Mouse (Mus musculus): ENCODE results near the gene Tnmd.

The Tnmd gene

DNA sequence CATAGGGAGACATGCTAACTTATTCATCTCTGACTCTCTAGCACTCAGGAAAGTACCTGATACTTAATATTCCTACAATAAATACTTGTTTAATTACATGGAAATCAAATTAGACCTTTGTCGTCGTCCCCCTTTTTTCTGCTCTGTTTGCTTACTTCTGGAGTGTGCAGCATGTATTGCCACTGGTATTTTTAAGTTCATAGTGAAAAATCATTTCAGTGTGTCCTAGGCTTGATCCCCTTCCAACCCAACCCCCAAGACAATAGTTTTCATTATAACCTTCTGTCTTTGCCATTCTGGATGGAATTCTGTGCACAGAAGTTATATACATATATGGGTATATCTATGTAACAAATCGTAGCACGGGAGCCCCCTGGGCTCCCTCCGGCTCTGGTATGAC is at the start of gene Tnmd:
Gene Tnmd, plus strand, starts transcription at position 301 of the 400 bp plus-strand sequence.
- DNase-seq (ENCODE audit: low read depth, low spot score) = no peak

DNA sequence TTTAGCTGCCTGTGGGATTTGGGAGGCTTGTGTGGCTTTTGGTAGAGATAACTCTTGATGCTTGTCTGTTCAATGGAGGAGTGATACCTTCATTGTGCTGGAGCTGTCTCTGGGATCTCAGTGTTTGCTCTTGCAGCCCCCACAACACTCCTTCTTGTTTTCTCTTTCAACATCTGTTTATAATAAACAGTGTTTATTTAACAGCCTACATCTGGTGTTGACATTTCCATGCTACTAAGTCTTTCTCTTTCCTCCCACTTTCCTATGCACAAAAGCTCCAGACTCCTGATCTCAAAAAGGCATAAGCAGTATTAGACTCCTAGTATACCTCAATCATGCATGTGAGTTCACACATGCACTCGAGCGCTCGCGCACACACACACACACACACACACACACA is 2.9 kb downstream of the Tnmd start:
- no peak for DNase-seq (ENCODE audit: low read depth, low spot score)

DNA sequence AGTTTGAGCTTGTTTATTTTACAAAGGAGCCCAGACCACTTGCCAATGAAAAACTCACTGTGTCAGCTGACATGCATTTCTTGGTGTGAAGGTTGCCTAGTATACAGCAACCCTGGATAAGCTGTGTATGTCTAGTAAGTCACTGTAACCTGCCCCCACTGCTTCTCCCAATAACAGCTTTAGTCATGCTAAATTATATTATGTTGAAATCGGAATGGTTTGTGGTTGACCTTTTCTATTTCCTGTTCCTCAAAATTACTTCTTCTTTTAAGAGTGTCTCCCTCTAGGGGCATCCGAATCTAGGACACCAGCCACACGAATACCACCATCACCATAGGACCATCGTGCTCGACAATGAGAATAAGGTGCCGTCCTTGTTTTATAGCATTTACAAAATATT is 19.0 kb downstream of the Tnmd start:
- DNase-seq (ENCODE audit: low read depth, low spot score) = no peak

DNA sequence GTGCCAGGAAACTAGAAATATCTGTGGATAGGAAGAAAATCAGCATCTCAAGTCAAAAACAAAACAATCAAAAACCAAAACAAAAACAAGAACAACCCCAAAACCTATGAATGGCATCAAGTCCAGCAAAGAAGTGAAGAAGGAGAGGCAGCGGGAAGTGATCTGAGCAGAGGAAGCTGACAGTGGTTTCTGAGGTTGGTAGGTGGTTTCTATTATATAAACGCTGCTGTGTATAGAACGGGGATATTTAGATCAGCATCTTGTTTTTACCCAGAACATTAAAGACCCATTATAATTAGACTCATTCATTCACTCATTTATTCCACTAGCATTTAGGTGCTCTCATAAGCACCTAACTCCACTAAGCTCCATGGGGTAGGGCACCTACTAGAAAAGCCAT is 36.5 kb downstream of the Tnmd start:
- DNase-seq (ENCODE audit: low read depth, low spot score) = no peak

DNA sequence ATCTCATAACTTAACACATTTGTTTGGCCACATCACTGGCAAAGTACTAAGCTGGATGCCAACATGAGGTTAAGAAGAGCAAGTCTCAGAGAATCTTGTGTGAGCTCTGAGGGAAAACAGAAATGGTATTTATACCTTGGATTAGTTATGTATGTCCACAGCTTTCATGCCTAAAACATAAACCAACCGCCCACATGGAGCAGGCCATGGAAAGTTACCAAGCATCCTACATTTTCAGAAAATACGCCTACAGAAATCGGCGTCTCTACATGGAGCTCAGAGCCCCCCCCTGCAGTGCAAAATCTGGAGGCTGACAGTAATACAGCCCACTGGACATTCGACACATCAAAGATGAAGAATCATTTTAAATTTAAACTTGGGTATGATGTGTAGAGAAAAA is 37.3 kb downstream of the Tnmd start:
- DNase-seq (ENCODE audit: low read depth, low spot score) = no peak

DNA sequence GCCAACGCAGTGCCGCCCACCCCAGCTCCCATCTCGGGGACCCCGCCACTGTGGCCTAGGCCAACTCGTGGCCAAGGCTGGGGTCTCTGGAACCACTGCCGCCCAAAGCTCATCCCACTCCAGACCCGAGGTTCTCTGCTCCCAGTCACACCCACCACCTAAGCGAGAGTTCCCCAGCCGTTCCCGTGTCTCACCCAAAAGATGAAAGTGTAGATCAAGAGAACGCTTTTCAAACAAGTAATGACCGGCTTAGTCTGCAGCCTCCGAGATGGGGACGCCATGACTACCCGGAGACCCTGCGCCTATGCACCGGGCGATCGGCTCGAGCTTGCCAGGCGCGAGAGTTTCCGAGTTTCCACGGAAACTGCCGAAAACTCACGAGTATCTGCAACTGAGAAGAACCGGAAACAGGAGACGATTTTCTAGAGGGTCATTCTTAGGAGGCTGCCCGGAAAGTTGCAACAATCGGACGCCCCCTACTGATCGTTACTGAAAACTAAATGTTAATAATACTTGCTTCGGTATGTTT is 47.3 kb downstream of the Tnmd start, which contains the start of gene Tspan6:
Gene Tspan6, minus strand, starts transcription at position 416 of the 529 bp plus-strand sequence.
- DNase-seq (ENCODE audit: low read depth, low spot score) = peak; percentile 61

DNA sequence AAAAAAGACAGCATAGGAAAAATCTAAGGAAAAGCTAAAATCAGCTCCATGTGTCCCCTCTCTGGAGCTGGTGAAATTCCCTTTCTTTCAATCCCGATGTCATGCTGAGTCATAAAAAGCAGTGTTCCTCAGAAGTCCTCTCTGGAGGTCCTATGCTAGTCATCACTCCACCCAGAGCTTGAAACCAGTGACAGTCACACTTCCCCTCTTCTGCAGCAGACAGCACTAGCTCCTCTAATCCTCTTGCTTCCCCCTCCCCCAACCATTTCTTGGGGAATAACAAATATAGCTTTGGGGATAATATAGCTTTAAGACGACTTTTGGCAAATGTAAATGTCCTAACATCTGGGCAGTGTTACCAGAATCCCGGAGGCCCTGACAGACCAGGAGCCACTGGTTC is 57.5 kb downstream of the Tnmd start, which contains the start of gene Srpx2:
Gene Srpx2, plus strand, starts transcription at position 166 of the 400 bp plus-strand sequence.
- DNase-seq (ENCODE audit: low read depth, low spot score) = peak; percentile 24

DNA sequence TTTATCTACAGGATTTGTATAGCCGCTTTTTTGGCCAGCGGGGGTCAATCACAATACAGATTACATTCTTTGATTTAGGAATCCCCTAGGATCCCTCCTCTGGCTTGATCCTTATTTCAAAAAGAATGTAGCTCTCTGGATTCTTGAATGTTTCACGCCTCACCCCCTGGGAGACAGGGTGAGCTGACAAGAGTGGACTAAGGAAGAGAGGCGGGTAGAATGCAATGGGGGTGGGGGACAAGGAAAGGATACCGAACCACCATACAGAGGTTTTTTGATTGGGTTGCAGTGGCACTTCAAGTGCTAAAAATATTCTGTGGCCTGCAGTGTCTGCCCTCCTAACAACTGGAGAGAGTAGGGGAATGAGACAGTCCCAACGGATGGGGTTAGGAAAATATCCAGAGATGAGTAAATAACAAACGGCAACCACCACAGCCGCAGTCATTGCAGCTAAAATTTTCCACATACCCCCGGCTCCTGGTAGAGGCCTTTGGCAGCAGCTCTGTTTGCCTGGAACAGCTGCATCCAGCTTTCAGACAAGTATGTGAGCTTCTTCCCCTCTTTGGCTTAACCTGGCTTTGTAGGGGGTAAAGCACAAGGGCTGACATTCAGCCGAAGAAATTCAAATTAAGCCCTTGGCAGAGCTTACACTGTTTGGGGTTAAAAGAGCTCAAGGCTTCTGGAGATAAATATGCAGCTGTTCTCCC is 60.8 kb downstream of the Tnmd start:
- DNase-seq (ENCODE audit: low read depth, low spot score) = peak; percentile 27

DNA sequence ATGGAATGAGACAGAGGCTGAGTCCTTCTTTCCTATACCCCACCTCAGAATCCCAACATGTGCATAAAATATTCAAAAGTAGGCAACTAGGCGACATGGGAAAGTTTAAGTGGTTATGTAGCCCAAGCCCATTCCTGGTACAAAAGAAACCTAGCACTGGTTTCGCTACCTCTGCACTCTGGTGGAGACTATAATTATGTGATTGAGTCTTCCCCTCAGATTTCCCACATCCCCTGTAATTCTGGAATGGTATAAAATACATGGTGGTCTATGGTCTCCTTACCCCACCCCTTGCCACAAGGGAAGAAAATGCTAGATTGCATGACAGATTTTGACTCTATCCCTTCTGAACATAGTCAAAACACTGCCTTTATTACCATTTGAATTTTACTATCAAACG is 62.2 kb downstream of the Tnmd start:
- no peak for DNase-seq (ENCODE audit: low read depth, low spot score)

DNA sequence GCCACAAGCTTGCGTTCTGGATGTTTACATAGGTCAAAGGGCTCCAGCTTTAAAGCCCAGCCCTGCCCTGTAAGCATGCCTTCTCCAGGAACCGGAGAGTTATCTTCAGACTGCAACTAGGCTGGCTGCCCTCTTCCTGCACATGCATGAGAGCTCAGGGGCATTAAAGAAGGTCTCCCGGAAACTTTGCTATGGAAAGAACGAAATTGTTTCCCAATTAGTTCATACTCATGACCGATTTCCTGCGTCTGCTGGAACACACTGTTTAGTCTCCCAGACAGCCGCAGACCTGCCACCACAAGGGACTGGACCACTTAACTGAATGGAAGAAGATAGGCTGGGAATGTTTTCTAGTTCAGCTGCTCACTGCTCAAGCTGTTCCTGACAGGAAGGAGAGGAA is 63.4 kb downstream of the Tnmd start:
- peak; percentile 17 for DNase-seq (ENCODE audit: low read depth, low spot score)

Measured in skeletal muscle tissue, adult 2 months (tissue).